Mouse (Mus musculus): ENCODE results near the gene Chdh.

The Chdh gene

DNA sequence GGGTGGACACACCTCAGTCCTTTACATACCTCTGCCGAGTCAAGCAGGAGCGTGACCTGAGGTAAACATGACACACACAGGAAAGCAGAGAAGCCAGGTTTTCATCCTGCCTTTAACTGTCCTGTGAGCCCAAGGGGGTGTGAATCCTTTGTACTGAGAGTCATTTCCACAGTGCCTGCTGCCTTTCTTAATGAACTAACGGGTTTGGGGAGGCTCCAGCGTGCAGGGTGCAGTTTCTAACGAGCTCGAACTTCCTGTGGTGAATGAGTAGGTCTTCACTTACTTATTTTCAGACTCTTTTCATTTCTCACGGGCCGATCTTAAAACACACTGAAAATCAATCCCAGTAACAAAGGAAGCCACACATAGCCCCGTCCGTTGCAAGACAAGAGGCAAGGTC, 5.7 kb downstream of the Chdh start:
- in situ Hi-C loops (cut with MboI), result no loop called here

DNA sequence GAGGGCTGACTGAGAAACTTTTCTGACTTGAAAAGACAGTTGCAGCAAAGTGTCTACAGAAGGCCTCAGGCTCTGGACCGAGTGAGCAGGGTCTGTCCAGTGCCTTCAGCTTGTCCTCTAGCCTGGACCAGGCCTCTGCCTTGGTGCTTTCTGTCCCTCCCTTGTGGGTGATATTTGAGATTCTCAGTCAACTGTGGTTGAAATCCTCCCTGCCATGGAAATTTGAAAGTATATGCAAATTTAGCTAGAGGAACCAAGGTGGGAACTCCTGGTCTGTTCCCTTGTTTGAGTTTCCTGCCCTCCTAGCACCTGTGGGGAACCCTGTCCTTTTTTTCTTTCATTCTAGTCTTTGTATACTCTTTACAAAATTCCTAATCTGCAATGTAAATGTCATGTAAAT, 6.2 kb downstream of the Chdh start:
- in situ Hi-C loops (cut with MboI), result no loop called here

DNA sequence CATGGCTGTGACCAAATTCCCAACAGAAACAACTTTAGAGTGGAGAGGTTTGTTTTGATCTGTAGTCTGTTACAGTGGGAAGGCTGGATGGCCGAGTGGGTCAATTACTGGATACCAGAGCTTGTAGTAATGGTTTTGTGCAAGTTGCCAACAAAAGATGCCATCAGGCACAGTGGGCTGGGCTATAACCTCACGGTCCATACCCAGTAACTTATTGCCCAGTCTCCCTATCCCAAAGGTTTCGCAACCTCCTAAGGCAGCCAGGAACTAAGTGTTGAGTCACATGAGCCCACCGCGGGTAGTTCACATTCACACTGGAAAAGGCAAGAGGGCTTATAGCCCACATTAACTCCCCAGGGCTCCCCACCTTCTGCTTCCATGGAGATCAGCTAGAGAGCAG, 7.8 kb downstream of the Chdh start:
- in situ Hi-C loops (cut with MboI), result no loop called here

DNA sequence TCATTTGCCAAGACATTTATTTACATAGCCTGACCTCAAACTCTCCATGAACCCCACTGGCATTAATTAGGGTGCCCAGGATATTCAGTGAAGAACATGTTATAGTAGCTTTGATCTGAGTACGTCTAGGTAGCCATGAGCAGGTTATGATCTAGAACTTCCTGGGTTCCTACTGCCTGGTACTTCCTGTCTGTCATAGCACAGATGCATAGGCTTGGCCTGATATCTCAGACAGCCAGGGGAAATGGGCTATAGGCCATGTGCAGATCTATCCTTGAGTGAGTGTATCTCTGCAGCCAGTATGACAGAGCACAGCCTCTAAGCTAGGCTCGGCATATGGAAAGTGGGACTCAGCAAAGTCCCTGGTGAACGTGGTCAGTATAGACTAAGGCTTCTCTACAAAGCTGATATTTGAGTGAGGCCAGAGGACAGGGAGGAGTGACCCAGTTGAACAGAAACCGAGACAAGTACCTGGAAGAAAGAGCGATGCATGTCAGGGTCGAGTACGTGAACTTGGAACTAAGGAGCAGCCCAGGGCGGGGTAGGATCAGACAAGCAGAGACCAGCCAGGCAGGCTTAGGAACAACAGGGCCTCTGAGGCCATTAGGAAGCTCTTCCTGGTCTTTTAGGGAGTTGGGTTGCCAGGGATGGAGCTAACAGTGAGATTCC, 9.1 kb downstream of the Chdh start:
- in situ Hi-C loops (cut with MboI), result no loop called here

- in situ Hi-C loops (cut with MboI), result no loop called here
These were observed 9.6 kb downstream of the Chdh start for GRCm38 (mm10) chr14:30018463-30018801.

GRCm38 (mm10) chr14:30018846-30019245, 10.0 kb downstream of the Chdh start:
- in situ Hi-C loops (cut with MboI), result no loop called here

DNA sequence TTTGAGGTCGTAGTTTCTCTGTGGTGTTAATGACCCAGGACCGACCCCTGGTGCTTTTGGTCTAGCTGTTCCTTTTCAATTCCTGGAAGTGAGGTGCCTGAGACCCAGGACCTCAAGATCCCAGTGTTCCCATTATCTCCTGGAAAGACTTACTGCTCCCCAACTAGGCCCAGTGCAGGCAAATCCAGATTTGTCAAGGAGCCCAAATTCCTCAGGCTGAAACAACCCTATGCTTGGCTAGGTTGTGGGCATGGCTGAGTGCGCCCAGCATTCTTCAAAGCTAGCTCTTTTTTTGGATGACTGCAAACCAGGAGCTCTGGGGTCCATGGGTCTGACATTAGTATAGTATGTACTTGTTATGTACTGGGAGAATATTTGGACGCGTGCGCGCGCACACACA, 10.6 kb downstream of the Chdh start:
- in situ Hi-C loops (cut with MboI), result no loop called here

GRCm38 (mm10) chr14:30019792-30020575, 11.2 kb downstream of the Chdh start:
- in situ Hi-C loops (cut with MboI), result no loop called here

- in situ Hi-C loops (cut with MboI), result no loop called here
These were observed 13.6 kb downstream of the Chdh start for GRCm38 (mm10) chr14:30022471-30022870.

GRCm38 (mm10) chr14:30024387-30024786, 15.6 kb downstream of the Chdh start:
- in situ Hi-C loops (cut with MboI), result no loop called here

DNA sequence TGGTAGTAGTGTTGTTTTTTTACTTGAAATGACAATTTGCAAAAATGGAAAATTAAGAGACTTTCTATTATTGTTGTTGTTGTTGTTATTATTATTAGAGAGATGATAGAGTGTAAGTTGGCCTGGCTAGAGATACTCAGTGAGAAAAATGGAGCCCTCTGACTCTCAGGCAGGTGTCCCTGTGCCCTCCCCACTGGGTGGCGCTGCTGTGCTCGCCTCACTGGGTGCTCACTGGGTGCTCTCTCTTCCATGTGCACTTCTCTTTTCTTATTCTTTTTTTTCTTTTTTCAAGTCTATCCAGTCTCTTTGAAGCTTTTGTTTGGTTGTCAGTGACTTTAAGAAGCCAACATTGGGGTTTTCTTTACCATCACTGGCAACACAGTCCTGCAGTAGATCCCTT, 18.6 kb downstream of the Chdh start:
- in situ Hi-C loops (cut with MboI), result no loop called here

GRCm38 (mm10) chr14:30033405-30033804, 24.6 kb downstream of the Chdh start:
- in situ Hi-C loops (cut with MboI), result no loop called here

- in situ Hi-C loops (cut with MboI), result no loop called here
These were observed 29.6 kb downstream of the Chdh start for GRCm38 (mm10) chr14:30038431-30038830.

- in situ Hi-C loops (cut with MboI), result no loop called here
These were observed 30.6 kb downstream of the Chdh start for GRCm38 (mm10) chr14:30039413-30039812.

- in situ Hi-C loops (cut with MboI), result no loop called here
These were observed 33.0 kb downstream of the Chdh start for GRCm38 (mm10) chr14:30041836-30042235.

- in situ Hi-C loops (cut with MboI), result no loop called here
These were observed 34.6 kb downstream of the Chdh start for GRCm38 (mm10) chr14:30043356-30043940.

- in situ Hi-C loops (cut with MboI), result no loop called here
These were observed 36.4 kb downstream of the Chdh start for GRCm38 (mm10) chr14:30045239-30045638.

DNA sequence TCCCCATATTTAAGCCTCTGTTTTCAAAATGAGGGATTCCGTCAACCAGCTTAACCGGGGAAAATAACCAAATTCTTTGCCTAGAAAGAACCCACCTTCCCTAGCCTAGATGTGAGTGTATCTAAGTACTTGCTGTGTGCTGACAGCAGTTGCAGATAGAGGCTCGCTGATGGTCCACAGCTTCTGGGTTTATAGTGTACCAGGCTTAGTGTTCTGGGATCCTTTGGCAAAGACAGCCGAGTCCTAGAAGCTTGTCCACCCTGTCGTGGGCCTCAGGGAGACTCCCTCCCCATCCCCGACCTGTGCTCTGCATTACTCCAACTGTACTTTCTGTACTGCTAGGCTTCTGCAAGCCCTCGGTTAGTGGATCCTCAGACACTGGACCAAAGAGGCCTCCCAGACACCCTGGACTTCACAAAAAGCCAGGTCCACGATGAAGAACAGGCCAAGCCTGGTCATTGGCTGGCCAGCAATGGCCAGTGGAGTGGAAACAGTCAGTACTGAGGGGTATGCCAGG, 36.9 kb downstream of the Chdh start:
- in situ Hi-C loops (cut with MboI), result no loop called here

GRCm38 (mm10) chr14:30046976-30047375, 38.2 kb downstream of the Chdh start:
- in situ Hi-C loops (cut with MboI), result no loop called here

DNA sequence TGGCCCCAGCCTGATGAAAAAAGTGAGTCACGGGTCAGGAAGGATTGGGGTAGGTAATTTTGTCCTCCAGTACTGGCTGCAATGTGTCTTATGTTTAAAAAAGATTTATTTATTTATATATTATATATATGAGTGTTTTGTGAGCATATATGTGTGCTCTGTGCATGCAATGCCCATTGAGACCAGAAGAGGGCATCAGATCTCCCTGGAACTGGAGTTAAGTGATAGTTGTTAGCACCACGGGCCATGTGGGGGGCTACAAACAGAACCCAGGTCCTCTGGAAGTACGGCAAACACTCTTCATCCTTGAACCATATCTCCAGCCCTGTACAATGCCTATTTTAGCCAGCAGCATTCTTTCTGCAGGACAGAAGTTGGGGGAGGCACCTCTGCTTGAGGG, 39.2 kb downstream of the Chdh start:
- in situ Hi-C loops (cut with MboI), result no loop called here

DNA sequence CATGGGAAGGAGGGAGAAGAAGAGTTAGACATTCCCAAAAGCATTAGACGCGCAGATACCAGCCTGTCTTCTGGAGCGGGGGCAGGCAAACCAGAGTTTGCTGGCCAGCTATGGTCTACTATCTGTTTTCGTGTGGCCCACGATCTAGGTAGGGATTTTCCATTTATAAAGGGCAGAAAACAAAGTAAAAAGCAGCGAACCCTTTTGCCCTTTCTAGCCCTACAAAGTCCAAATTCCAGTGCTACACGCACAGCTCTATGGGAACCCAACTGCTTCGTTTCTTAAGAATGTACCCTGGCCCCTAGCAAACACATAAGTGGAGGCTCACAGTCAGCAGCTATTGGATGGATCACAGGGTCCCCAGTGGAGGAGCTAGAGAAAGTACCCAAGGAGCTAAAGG, 41.5 kb downstream of the Chdh start:
- in situ Hi-C loops (cut with MboI), result no loop called here

- in situ Hi-C loops (cut with MboI), result no loop called here
These were observed 46.1 kb downstream of the Chdh start for GRCm38 (mm10) chr14:30054922-30055321.
